Mouse (Mus musculus) liver, embryonic 18 days (tissue): ENCODE results near the gene Vmn1r60. TPM values are rescaled to one million over a fixed set of nuclear protein-coding genes. Genes with fewer than 3 reads are reported as not detected.

Experiments
- polyA plus RNA-seq: library from polyadenylated mRNA; depleted of rRNA; stranded (reverse); fragments of >200 nt; gene quantifications from 2 replicates; pipeline ENCODE4 v1.2.3, GENCODE M21; 2012; rRNA removed

The Vmn1r60 gene
- not detected in 2 replicates for polyA plus RNA-seq

DNA sequence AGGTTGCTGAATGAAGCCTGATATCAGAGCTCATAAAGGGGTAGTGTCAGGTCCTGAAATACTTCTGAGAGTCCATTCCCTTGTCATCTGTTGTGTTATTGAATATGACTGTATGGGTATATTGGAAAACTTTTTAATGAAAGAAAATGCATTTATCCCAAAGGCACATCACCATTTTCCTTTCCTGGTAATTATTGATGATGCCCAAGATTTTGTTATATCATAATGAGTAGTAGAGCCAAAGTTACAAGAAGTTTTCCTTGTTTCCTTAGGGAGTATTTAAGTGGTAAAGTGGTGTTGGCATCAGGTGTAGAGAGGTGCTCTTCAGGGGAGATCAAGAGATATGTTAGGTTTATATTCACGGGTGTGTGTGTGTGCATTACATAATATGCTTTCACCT, at the start of gene Vmn1r60:
Gene Vmn1r60, minus strand, starts transcription at position 101 of the 400 bp plus-strand sequence.

DNA sequence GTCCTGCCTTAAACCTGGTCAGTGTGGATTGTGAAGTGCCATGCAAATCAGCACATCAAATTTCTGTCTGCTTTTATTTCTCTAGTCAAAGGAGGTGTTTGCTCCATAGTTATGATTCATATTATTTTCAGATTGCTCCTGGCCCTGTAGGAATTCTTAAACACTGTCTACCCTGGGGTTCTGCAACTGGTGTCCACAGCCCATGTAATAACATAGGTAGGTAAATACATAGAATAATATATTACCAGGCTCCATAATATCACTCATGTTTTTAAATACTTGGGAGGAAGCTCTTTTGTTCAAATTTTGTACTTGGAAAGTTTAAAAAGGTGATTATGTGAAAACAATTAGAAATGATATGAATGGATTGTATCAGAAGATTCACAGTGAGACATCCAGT, 53.3 kb downstream of the Vmn1r60 start, which contains the start of gene Vmn2r28:
Gene Vmn2r28, minus strand, starts transcription at position 101 of the 400 bp plus-strand sequence.

Other genes with a start within 250 kb of the Vmn1r60 start
- gene Gm5065, start 196.8 kb downstream of the Vmn1r60 start, polyA plus RNA-seq = not detected in 2 replicates
- gene Nlrp2, start 196.3 kb downstream of the Vmn1r60 start, polyA plus RNA-seq = not detected in 2 replicates
- not detected in 2 replicates for gene Vmn1r58, start 133.9 kb downstream of the Vmn1r60 start, polyA plus RNA-seq
- gene Vmn1r59, start 90.5 kb downstream of the Vmn1r60 start, polyA plus RNA-seq = not detected in 2 replicates
- not detected in 2 replicates for gene Vmn2r28, start 53.4 kb downstream of the Vmn1r60 start, polyA plus RNA-seq
- not detected in 2 replicates for gene Vmn1r61, start 66.0 kb upstream of the Vmn1r60 start, polyA plus RNA-seq
- gene Vmn1r62, start 126.3 kb upstream of the Vmn1r60 start, polyA plus RNA-seq = not detected in 2 replicates